Mouse (Mus musculus): ENCODE results near the gene Vps45. TPM values are rescaled to one million over a fixed set of nuclear protein-coding genes. Genes with fewer than 3 reads are reported as not detected.
A peak's percentile ranks its signal among the peaks of the same experiment; 100 is the strongest.
"Not testable (repeated sequence)": the region's sequence is repeated elsewhere in the genome, so short reads cannot be mapped to it uniquely, and the experiment has no call there.

Vps45 gene
- total and polyA plus RNA-seq, 2 experiments from 2014 or later, result 29.5 to 61.1 TPM

- TF ChIP-seq CTCF (IDR thresholded peaks at IDR 0.05), result peak; percentile 87
- WGBS, result 56% methylated on average over 2 of the region's 2 CpGs
- no peak overlapping the region for H3K4me3 ChIP-seq (ENCODE audit: low read depth, low read length)
- no peak overlapping the region for H3K9ac ChIP-seq (replicated peaks; ENCODE audit: low read length, poor library complexity, severe bottlenecking)
- 0 out of 2 replicates have a peak, but pooled peaks cover 3% of the 10 kb centered on the region for H3K4me1 ChIP-seq (ENCODE audit: insufficient read depth, low read length)
- no peak overlapping the region for H3K4me2 ChIP-seq (ENCODE audit: low read depth, low read length, poor library complexity, severe bottlenecking)
- ATAC-seq (ENCODE audit: low FRiP score) (no peak), DNase-seq (ENCODE audit: low spot score) (peak; percentile 66)
- H3K9me3 ChIP-seq (ENCODE audit: low read length), result no peaks in the 10 kb centered on the region
- H3K27ac ChIP-seq (ENCODE audit: low read depth, low read length), result no peak overlapping the region
- H3K27me3 ChIP-seq (ENCODE audit: insufficient read depth, low read length), result no peaks in the 10 kb centered on the region
- H3K36me3 ChIP-seq (ENCODE audit: insufficient read depth, low read length), result peaks cover 14% of the 10 kb centered on the region
Measured at GRCm38 (mm10) chr3:96051839-96052238, 6.4 kb downstream of the Vps45 start.

GRCm38 (mm10) chr3:96051186-96051585, 7.1 kb downstream of the Vps45 start:
- TF ChIP-seq CTCF (IDR thresholded peaks at IDR 0.05), result no peak
- H3K27me3 ChIP-seq (ENCODE audit: insufficient read depth, low read length), result no peaks in the 10 kb centered on the region
- H3K4me2 ChIP-seq (ENCODE audit: low read depth, low read length, poor library complexity, severe bottlenecking), result no peak overlapping the region
- DNase-seq (ENCODE audit: low spot score) (no peak), ATAC-seq (ENCODE audit: low FRiP score) (no peak)
- H3K4me1 ChIP-seq (ENCODE audit: insufficient read depth, low read length), result no peaks in the 10 kb centered on the region
- H3K9me3 ChIP-seq (ENCODE audit: low read length), result no peaks in the 10 kb centered on the region
- H3K9ac ChIP-seq (replicated peaks; ENCODE audit: low read length, poor library complexity, severe bottlenecking), result no peak overlapping the region
- no peak overlapping the region for H3K4me3 ChIP-seq (ENCODE audit: low read depth, low read length)
- peaks cover 17% of the 10 kb centered on the region for H3K36me3 ChIP-seq (ENCODE audit: insufficient read depth, low read length)
- H3K27ac ChIP-seq (ENCODE audit: low read depth, low read length), result no peak overlapping the region
- 81% methylated on average over 4 of the region's 4 CpGs for WGBS

GRCm38 (mm10) chr3:96050779-96051178, 7.5 kb downstream of the Vps45 start:
- Histone ChIP-seq H3K9ac (replicated peaks; ENCODE audit: low read length, poor library complexity, severe bottlenecking) (no peak overlapping the region), H3K4me3 (ENCODE audit: low read depth, low read length) (no peak overlapping the region), H3K36me3 (ENCODE audit: insufficient read depth, low read length) (peaks cover 21% of the 10 kb centered on the region), H3K27ac (ENCODE audit: low read depth, low read length) (no peak overlapping the region), H3K4me1 (ENCODE audit: insufficient read depth, low read length) (no peaks in the 10 kb centered on the region), H3K27me3 (ENCODE audit: insufficient read depth, low read length) (no peaks in the 10 kb centered on the region), H3K9me3 (ENCODE audit: low read length) (no peaks in the 10 kb centered on the region), H3K4me2 (ENCODE audit: low read depth, low read length, poor library complexity, severe bottlenecking) (no peak overlapping the region)
- DNase-seq (ENCODE audit: low spot score) (no peak), ATAC-seq (ENCODE audit: low FRiP score) (no peak)
- no peak for TF ChIP-seq CTCF (IDR thresholded peaks at IDR 0.05)
- WGBS, result 79% methylated on average over 7 of the region's 7 CpGs

- WGBS, result 95% methylated on average over 3 of the region's 3 CpGs
- not testable (repeated sequence) for H3K4me1 ChIP-seq (ENCODE audit: insufficient read depth, low read length); ATAC-seq (ENCODE audit: low FRiP score); H3K4me3 ChIP-seq (ENCODE audit: low read depth, low read length); H3K27ac ChIP-seq (ENCODE audit: low read depth, low read length); DNase-seq (ENCODE audit: low spot score); H3K9me3 ChIP-seq (ENCODE audit: low read length); H3K9ac ChIP-seq (replicated peaks; ENCODE audit: low read length, poor library complexity, severe bottlenecking); H3K27me3 ChIP-seq (ENCODE audit: insufficient read depth, low read length); H3K4me2 ChIP-seq (ENCODE audit: low read depth, low read length, poor library complexity, severe bottlenecking)
- H3K36me3 ChIP-seq (ENCODE audit: insufficient read depth, low read length), result peaks cover 36% of the 10 kb centered on the region
Measured at GRCm38 (mm10) chr3:96044559-96044958, 13.7 kb downstream of the Vps45 start.

- no peak overlapping the region for H3K9ac ChIP-seq (replicated peaks; ENCODE audit: low read length, poor library complexity, severe bottlenecking)
- WGBS, result 93% methylated on average over 1 of the region's 1 CpGs
- DNase-seq (ENCODE audit: low spot score), result no peak
- H3K36me3 ChIP-seq (ENCODE audit: insufficient read depth, low read length), result peaks cover 38% of the 10 kb centered on the region
- no peak for TF ChIP-seq CTCF (IDR thresholded peaks at IDR 0.05)
- no peaks in the 10 kb centered on the region for H3K27me3 ChIP-seq (ENCODE audit: insufficient read depth, low read length)
- H3K4me2 ChIP-seq (ENCODE audit: low read depth, low read length, poor library complexity, severe bottlenecking), result no peak overlapping the region
- ATAC-seq (ENCODE audit: low FRiP score), result no peak
- H3K9me3 ChIP-seq (ENCODE audit: low read length), result no peaks in the 10 kb centered on the region
- H3K4me3 ChIP-seq (ENCODE audit: low read depth, low read length), result no peak overlapping the region
- no peak overlapping the region for H3K27ac ChIP-seq (ENCODE audit: low read depth, low read length)
- no peaks in the 10 kb centered on the region for H3K4me1 ChIP-seq (ENCODE audit: insufficient read depth, low read length)
Measured at GRCm38 (mm10) chr3:96043104-96043503, 15.2 kb downstream of the Vps45 start.

- no peak overlapping the region for H3K4me2 ChIP-seq (ENCODE audit: low read depth, low read length, poor library complexity, severe bottlenecking)
- H3K4me3 ChIP-seq (ENCODE audit: low read depth, low read length), result no peak overlapping the region
- no peak overlapping the region for H3K9ac ChIP-seq (replicated peaks; ENCODE audit: low read length, poor library complexity, severe bottlenecking)
- WGBS, result 94% methylated on average over 6 of the region's 6 CpGs
- no peak overlapping the region for H3K27ac ChIP-seq (ENCODE audit: low read depth, low read length)
- DNase-seq (ENCODE audit: low spot score) (no peak), ATAC-seq (ENCODE audit: low FRiP score) (no peak)
- H3K9me3 ChIP-seq (ENCODE audit: low read length), result no peaks in the 10 kb centered on the region
- H3K4me1 ChIP-seq (ENCODE audit: insufficient read depth, low read length), result no peaks in the 10 kb centered on the region
- peaks cover 32% of the 10 kb centered on the region for H3K36me3 ChIP-seq (ENCODE audit: insufficient read depth, low read length)
- H3K27me3 ChIP-seq (ENCODE audit: insufficient read depth, low read length), result no peaks in the 10 kb centered on the region
- no peak for TF ChIP-seq CTCF (IDR thresholded peaks at IDR 0.05)
Measured at GRCm38 (mm10) chr3:96041079-96041478, 17.2 kb downstream of the Vps45 start.
